Mouse (Mus musculus): ENCODE results near the gene Wdr89. TPM values are rescaled to one million over a fixed set of nuclear protein-coding genes. Genes with fewer than 3 reads are reported as not detected.

Wdr89 gene
- polyA plus RNA-seq, 1 experiment from 2014 or later, result 11.9 TPM

DNA sequence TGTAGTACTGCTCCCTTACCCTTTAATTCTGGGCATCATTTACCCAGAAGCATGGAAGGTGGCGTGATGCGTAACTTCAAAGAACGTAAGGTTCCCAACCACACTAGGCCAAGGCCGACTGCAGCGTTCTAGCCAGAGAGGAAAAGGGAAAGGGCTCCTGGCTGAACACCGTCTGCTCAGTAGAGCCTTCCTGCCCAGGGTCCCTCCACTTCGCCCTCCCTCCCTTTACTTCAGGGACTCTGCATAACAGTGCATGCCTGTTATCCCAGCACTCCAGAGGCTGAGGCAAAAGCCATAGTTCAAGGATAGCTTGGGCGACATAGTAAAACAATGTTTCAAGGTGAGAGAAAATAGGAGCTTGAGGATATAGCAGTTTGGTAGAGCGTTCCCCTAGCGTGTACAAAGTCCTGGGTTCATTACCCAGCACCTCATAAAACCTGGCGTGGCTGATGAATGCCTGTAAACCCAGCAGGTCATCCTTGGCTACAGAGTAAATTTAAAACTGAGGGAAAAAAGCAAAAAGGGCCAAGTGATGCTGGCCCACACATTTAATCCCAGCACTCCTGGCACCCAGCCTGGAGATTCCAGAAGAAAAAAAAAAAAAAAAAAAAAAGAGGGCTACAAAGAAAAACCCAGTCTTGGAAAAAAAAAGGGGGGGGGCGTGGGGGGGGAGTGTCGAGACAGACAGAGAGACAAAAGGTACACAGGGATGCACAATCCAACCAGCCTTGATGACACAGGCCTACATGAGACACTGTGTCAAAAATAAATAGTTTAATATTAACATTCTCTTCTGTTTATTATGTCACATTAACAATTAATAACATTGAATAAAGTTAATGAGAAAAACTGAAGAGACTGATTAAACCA lies 5.5 kb downstream of the Wdr89 start:
- 26% methylated on average over 12 of the region's 13 CpGs for WGBS
- no peaks in the 10 kb centered on the region for H3K9me3 ChIP-seq (ENCODE audit: control insufficient read depth, low read length)
- no peak overlapping the region for H3K9ac ChIP-seq (ENCODE audit: low read length)

DNA sequence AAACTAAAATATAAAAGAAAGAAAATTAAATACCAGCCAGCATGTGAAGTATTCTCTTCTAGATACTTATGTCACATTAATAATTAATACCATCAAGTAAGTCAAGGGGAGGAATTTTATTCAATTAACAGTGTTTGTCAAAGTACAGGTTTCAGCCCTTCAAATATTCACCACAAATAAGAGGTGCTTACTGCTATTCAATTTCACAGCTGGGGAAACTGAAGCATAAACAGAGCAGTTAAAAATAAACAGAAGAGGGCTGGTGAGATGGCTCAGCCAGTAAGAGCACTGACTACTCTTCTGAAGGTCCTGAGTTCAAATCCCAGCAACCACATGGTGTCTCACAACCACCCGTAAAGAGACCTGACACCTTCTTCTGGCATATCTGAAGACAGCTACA lies 7.0 kb downstream of the Wdr89 start:
- WGBS, result 92% methylated on average over 1 of the region's 1 CpGs
- H3K27ac ChIP-seq (ENCODE audit: low read depth, low read length), result no peak overlapping the region
- no peak for ATAC-seq (replicated peaks; ENCODE audit: low FRiP score)
- H3K4me1 ChIP-seq (replicated peaks; ENCODE audit: control insufficient read depth, insufficient read depth, low read length), result no peaks in the 10 kb centered on the region
- no peaks in the 10 kb centered on the region for H3K36me3 ChIP-seq (ENCODE audit: control insufficient read depth, insufficient read depth, low read length)
- no peak for DNase-seq (ENCODE audit: low spot score)
- H3K27me3 ChIP-seq (ENCODE audit: control insufficient read depth, insufficient read depth, low read length), result no peaks in the 10 kb centered on the region
- no peak overlapping the region for H3K9ac ChIP-seq (ENCODE audit: low read length)
- H3K9me3 ChIP-seq (ENCODE audit: control insufficient read depth, low read length), result no peaks in the 10 kb centered on the region
- H3K4me3 ChIP-seq (ENCODE audit: low read depth, low read length), result no peak overlapping the region
- H3K4me2 ChIP-seq (ENCODE audit: low read depth, low read length, severe bottlenecking), result no peak overlapping the region

More for the DNA sequence above, 5.5 kb downstream of the Wdr89 start:
- Histone ChIP-seq H3K27ac (ENCODE audit: low read depth, low read length) (no peak overlapping the region), H3K4me1 (replicated peaks; ENCODE audit: control insufficient read depth, insufficient read depth, low read length) (no peaks in the 10 kb centered on the region), H3K27me3 (ENCODE audit: control insufficient read depth, insufficient read depth, low read length) (no peaks in the 10 kb centered on the region), H3K36me3 (ENCODE audit: control insufficient read depth, insufficient read depth, low read length) (no peaks in the 10 kb centered on the region), H3K4me3 (ENCODE audit: low read depth, low read length) (no peak overlapping the region), H3K4me2 (ENCODE audit: low read depth, low read length, severe bottlenecking) (no peak overlapping the region)
- ATAC-seq (replicated peaks; ENCODE audit: low FRiP score) (peak; percentile 19; the same call in 1 of the 2 replicates), DNase-seq (ENCODE audit: low spot score) (no peak)

- Histone ChIP-seq H3K27ac (ENCODE audit: low read depth, low read length) (no peak overlapping the region), H3K4me3 (ENCODE audit: low read depth, low read length) (no peak overlapping the region), H3K9me3 (ENCODE audit: control insufficient read depth, low read length) (no peaks in the 10 kb centered on the region), H3K27me3 (ENCODE audit: control insufficient read depth, insufficient read depth, low read length) (no peaks in the 10 kb centered on the region), H3K4me1 (replicated peaks; ENCODE audit: control insufficient read depth, insufficient read depth, low read length) (no peaks in the 10 kb centered on the region), H3K36me3 (ENCODE audit: control insufficient read depth, insufficient read depth, low read length) (no peaks in the 10 kb centered on the region), H3K4me2 (ENCODE audit: low read depth, low read length, severe bottlenecking) (no peak overlapping the region), H3K9ac (ENCODE audit: low read length) (no peak overlapping the region)
- ATAC-seq (replicated peaks; ENCODE audit: low FRiP score) (no peak), DNase-seq (ENCODE audit: low spot score) (no peak)
- WGBS, result 77% methylated on average over 6 of the region's 6 CpGs
Measured at GRCm38 (mm10) chr12:75658403-75658802, 10.9 kb downstream of the Wdr89 start.

DNA sequence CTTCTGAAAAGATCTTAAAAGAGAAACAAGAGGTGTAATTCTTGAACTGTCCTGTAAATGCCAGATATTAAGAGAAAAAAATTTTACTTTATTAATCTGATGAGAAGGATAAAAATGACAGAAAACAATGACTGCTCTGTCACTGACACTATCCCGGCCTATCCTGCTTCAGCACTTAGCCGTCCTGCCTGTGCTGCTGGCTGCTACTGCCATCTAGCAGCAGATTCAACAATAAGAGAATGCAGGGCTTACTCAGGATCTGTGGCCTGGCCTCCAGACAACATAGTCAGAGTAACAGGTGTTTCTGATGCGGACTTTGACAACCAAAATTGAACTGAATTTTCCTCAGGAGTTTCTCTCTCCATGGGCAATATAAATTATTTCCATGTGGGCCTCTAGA lies 12.8 kb downstream of the Wdr89 start:
- Histone ChIP-seq H3K36me3 (ENCODE audit: control insufficient read depth, insufficient read depth, low read length) (no peaks in the 10 kb centered on the region), H3K9ac (ENCODE audit: low read length) (no peak overlapping the region), H3K4me3 (ENCODE audit: low read depth, low read length) (no peak overlapping the region), H3K27ac (ENCODE audit: low read depth, low read length) (no peak overlapping the region), H3K27me3 (ENCODE audit: control insufficient read depth, insufficient read depth, low read length) (no peaks in the 10 kb centered on the region), H3K9me3 (ENCODE audit: control insufficient read depth, low read length) (no peaks in the 10 kb centered on the region), H3K4me2 (ENCODE audit: low read depth, low read length, severe bottlenecking) (no peak overlapping the region), H3K4me1 (replicated peaks; ENCODE audit: control insufficient read depth, insufficient read depth, low read length) (no peaks in the 10 kb centered on the region)
- DNase-seq (ENCODE audit: low spot score), result no peak
- ATAC-seq (replicated peaks; ENCODE audit: low FRiP score), result no peak
- WGBS, result 48% methylated on average over 3 of the region's 3 CpGs

DNA sequence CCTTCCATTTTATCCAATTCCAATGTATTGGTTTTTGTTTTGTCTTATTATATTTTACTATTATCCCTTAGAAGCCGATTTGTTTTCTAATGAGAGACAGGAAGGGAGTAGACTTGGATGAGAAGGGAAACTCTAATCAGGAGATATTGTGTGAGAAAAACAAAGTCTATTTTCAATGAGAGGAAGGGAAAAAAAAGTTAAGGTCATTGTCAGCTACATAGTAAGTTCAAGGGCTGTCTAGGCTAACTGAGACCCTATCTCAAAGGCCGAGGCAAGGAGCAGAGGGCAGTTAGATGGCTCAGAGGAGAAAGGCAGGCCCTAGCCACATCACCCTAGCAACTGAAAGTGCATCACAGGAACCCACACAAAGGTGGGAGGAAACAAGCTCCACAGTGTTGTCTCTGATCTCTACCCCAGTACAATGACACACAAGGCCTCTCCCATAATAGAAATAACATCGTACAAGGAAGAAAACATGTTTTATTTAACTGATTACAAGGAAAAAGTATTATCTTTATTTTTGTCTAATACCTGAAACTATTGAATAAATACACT lies 15.0 kb downstream of the Wdr89 start:
- no peaks in the 10 kb centered on the region for H3K4me1 ChIP-seq (replicated peaks; ENCODE audit: control insufficient read depth, insufficient read depth, low read length)
- no peak overlapping the region for H3K4me2 ChIP-seq (ENCODE audit: low read depth, low read length, severe bottlenecking)
- H3K36me3 ChIP-seq (ENCODE audit: control insufficient read depth, insufficient read depth, low read length), result no peaks in the 10 kb centered on the region
- no peak overlapping the region for H3K4me3 ChIP-seq (ENCODE audit: low read depth, low read length)
- no peaks in the 10 kb centered on the region; the same call in 1 of the 2 replicates for H3K9me3 ChIP-seq (ENCODE audit: control insufficient read depth, low read length)
- no peak overlapping the region for H3K9ac ChIP-seq (ENCODE audit: low read length)
- 83% methylated on average over 3 of the region's 3 CpGs for WGBS
- DNase-seq (ENCODE audit: low spot score) (no peak), ATAC-seq (replicated peaks; ENCODE audit: low FRiP score) (no peak)
- no peaks in the 10 kb centered on the region for H3K27me3 ChIP-seq (ENCODE audit: control insufficient read depth, insufficient read depth, low read length)
- H3K27ac ChIP-seq (ENCODE audit: low read depth, low read length), result no peak overlapping the region

- 54% methylated on average over 2 of the region's 2 CpGs for WGBS
- H3K9me3 ChIP-seq (ENCODE audit: control insufficient read depth, low read length), result no peaks in the 10 kb centered on the region; the same call in 1 of the 2 replicates
- no peak overlapping the region for H3K4me3 ChIP-seq (ENCODE audit: low read depth, low read length)
- no peak for DNase-seq (ENCODE audit: low spot score)
- H3K4me1 ChIP-seq (replicated peaks; ENCODE audit: control insufficient read depth, insufficient read depth, low read length), result no peaks in the 10 kb centered on the region
- H3K4me2 ChIP-seq (ENCODE audit: low read depth, low read length, severe bottlenecking), result no peak overlapping the region
- no peaks in the 10 kb centered on the region for H3K36me3 ChIP-seq (ENCODE audit: control insufficient read depth, insufficient read depth, low read length)
- no peak overlapping the region for H3K27ac ChIP-seq (ENCODE audit: low read depth, low read length)
- peak; percentile 27; the same call in 1 of the 2 replicates for ATAC-seq (replicated peaks; ENCODE audit: low FRiP score)
- H3K27me3 ChIP-seq (ENCODE audit: control insufficient read depth, insufficient read depth, low read length), result no peaks in the 10 kb centered on the region
- H3K9ac ChIP-seq (ENCODE audit: low read length), result no peak overlapping the region
Measured at GRCm38 (mm10) chr12:75649706-75650093, 19.6 kb downstream of the Wdr89 start.

DNA sequence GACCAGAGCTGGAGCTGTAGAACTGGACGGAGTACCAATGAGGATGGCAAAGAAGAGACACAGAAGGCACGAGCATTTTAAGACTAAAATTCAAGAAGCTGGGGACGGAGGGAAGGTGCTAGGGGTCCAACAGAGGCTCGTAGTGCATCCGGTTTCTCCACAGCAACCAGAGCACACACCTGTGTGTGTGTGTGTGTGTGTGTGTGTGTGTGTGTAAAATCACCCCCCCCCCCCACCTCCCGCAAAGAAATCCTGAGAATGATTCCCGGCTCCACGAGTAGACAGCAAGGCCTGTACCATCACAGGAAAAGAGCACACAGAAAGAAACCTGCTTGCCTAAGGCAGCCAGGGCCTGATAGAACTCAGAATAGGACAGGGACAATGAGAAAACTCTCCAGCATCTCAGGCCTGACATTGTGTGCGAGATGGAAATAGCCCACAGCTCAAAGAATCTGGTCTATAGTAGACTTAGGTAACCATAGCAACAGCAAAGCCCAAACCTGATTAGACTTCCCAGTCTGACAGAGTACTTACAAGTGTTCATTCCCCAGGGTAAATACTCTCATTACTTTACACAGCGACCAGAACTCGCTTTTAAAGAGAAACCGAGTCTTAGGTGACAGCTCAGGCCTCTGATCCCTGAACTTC lies 20.2 kb downstream of the Wdr89 start:
- ATAC-seq (replicated peaks; ENCODE audit: low FRiP score) (peak; percentile 76), DNase-seq (ENCODE audit: low spot score) (no peak)
- WGBS, result 52% methylated on average over 12 of the region's 12 CpGs
- Histone ChIP-seq H3K4me2 (ENCODE audit: low read depth, low read length, severe bottlenecking) (no peak overlapping the region), H3K36me3 (ENCODE audit: control insufficient read depth, insufficient read depth, low read length) (no peaks in the 10 kb centered on the region), H3K4me3 (ENCODE audit: low read depth, low read length) (no peak overlapping the region), H3K27me3 (ENCODE audit: control insufficient read depth, insufficient read depth, low read length) (no peaks in the 10 kb centered on the region), H3K9ac (ENCODE audit: low read length) (no peak overlapping the region), H3K4me1 (replicated peaks; ENCODE audit: control insufficient read depth, insufficient read depth, low read length) (no peaks in the 10 kb centered on the region), H3K27ac (ENCODE audit: low read depth, low read length) (0 out of 2 replicates have a peak overlapping the region, but pooled peaks have one; percentile 15), H3K9me3 (ENCODE audit: control insufficient read depth, low read length) (no peaks in the 10 kb centered on the region; the same call in 1 of the 2 replicates)

DNA sequence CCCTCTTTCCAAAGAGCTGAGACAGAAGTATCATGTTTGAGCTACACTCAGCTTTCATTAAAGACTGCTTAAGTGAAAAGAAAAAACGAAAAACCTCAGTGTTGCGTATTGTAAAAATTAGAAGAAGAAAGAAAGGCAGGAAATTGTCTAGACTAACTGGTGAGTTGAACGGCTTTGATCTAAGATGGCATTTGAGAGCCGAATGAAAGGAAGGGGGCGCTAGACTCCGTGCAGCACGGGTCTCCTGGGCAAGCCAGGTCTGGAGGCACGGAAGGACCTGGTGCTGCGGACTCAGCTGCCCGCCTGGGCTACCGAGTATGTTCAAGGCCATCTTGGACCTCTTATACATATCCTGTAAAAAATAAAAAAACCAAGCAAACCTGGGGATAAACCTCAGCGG lies 21.1 kb downstream of the Wdr89 start:
- peak; percentile 63 for DNase-seq (ENCODE audit: low spot score)
- 61% methylated on average over 12 of the region's 12 CpGs for WGBS

More for the DNA sequence above, 21.1 kb downstream of the Wdr89 start:
- Histone ChIP-seq H3K4me2 (ENCODE audit: low read depth, low read length, severe bottlenecking) (no peak overlapping the region), H3K27ac (ENCODE audit: low read depth, low read length) (no peak overlapping the region), H3K36me3 (ENCODE audit: control insufficient read depth, insufficient read depth, low read length) (no peaks in the 10 kb centered on the region), H3K9ac (ENCODE audit: low read length) (no peak overlapping the region), H3K27me3 (ENCODE audit: control insufficient read depth, insufficient read depth, low read length) (no peaks in the 10 kb centered on the region), H3K4me1 (replicated peaks; ENCODE audit: control insufficient read depth, insufficient read depth, low read length) (no peaks in the 10 kb centered on the region), H3K9me3 (ENCODE audit: control insufficient read depth, low read length) (no peaks in the 10 kb centered on the region; the same call in 1 of the 2 replicates), H3K4me3 (ENCODE audit: low read depth, low read length) (no peak overlapping the region)
- ATAC-seq (replicated peaks; ENCODE audit: low FRiP score), result no peak

Measured in forebrain, embryonic 11.5 days (tissue).